Mouse (Mus musculus): ENCODE data around the gene Tll2. TPM values are rescaled to one million over a fixed set of nuclear protein-coding genes. Genes with fewer than 3 reads are reported as not detected.

The Tll2 gene
- polyA plus RNA-seq, 1 experiment from 2014 or later: 0.91 TPM

Other genes with a start within 250 kb of the Tll2 start
- 0.96 and 0.97 TPM in 2 replicates for gene Blnk, start 212.3 kb downstream of the Tll2 start, polyA plus RNA-seq (2015; fragmentation: Nextera tagmentation; extraction: Ambion mirVana)
- gene Dntt, start 177.6 kb downstream of the Tll2 start, polyA plus RNA-seq (2015; fragmentation: Nextera tagmentation; extraction: Ambion mirVana): 0.10 TPM in 1 of 2 replicates, not detected in the other
- gene Opalin, start 129.7 kb downstream of the Tll2 start, polyA plus RNA-seq (2015; fragmentation: Nextera tagmentation; extraction: Ambion mirVana): not detected in 2 replicates
- gene Tm9sf3, start 57.2 kb upstream of the Tll2 start, polyA plus RNA-seq (2015; fragmentation: Nextera tagmentation; extraction: Ambion mirVana): 80.3 and 89.3 TPM in 2 replicates
- 2.3 and 2.5 TPM in 2 replicates for gene Pik3ap1, start 178.3 kb upstream of the Tll2 start, polyA plus RNA-seq (2015; fragmentation: Nextera tagmentation; extraction: Ambion mirVana)

Data from hindbrain, embryonic 16.5 days (tissue).